Mouse (Mus musculus): ENCODE results near the gene Kcna1. TPM values are rescaled to one million over a fixed set of nuclear protein-coding genes. Genes with fewer than 3 reads are reported as not detected.

Gene Kcna1
- total and polyA plus RNA-seq, 2 experiments from 2014 or later, result 2.2 to 4.2 TPM

DNA sequence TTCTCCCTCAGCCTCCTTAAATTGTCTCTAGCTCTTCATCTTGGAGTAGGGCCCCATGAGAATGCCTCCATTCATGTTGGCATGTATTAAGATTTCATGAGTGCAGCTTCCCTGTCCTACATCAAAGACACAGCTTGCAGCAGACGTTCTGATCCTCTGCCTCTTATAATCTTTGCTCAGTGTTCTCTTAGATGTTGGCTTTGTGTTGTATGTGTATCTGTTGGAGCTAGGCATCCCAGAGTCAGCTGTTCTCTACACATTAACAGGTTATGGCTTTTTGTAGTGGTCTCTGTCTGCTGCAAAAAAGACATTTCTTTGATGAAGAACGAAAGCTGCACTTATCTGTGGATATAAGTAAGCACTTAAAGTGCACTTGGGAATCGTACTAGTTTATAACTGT is 18.4 kb upstream of the Kcna1 start:
- WGBS, result 49% methylated on average over 3 of the region's 3 CpGs
- H3K36me3 ChIP-seq (ENCODE audit: insufficient read depth, low read length), result no peaks in the 10 kb centered on the region
- no peak overlapping the region for H3K27ac ChIP-seq (ENCODE audit: low read depth, low read length)
- no peak overlapping the region for H3K9ac ChIP-seq (replicated peaks; ENCODE audit: low read length, poor library complexity, severe bottlenecking)
- peaks cover 3% of the 10 kb centered on the region; the same call in 1 of the 2 replicates for H3K4me1 ChIP-seq (ENCODE audit: insufficient read depth, low read length)
- DNase-seq (ENCODE audit: low spot score), result no peak
- H3K4me2 ChIP-seq (ENCODE audit: low read depth, low read length, poor library complexity, severe bottlenecking), result no peak overlapping the region
- ATAC-seq (ENCODE audit: low FRiP score), result peak; percentile 65; the same call in 1 of the 2 replicates
- H3K27me3 ChIP-seq (ENCODE audit: insufficient read depth, low read length), result no peaks in the 10 kb centered on the region; the same call in 1 of the 2 replicates
- no peaks in the 10 kb centered on the region for H3K9me3 ChIP-seq (ENCODE audit: low read length)
- no peak for TF ChIP-seq CTCF (IDR thresholded peaks at IDR 0.05)
- H3K4me3 ChIP-seq (ENCODE audit: low read depth, low read length), result no peak overlapping the region

DNA sequence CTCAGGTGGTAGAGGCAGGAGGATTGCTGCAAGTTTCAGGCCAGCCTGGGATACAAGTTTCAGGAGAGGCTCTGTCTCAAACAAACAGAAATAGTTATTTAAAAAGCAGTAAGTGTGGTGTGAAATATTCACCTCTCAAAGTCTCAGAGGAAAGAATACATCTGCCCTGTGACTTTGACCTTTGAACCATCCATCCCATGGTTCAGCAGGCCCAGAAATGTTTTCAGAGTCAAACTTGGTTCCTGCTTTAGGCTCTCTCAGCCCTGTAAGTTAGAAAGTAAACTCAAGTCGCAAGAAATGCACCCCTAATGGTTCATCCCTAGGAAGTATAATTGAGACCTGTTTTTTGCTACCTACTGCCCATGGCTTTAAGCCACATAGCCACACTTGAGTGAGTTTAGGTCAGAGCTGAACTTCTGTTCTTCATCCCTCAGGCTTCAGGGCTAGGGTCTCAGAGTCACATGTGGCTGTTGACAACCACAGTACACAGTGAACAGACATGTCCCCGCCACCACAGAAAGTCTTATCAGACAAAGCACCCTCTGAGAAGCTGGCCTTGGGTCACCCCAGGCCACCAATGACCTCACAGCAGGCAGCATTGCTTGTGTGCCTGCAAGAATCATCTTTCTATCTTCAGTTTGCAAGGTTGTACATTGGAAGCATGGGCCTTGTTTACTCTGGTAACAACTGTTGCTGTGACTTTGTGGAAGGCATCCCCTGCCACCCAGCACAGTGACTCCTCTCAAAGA is 11.6 kb upstream of the Kcna1 start:
- Histone ChIP-seq H3K27me3 (ENCODE audit: insufficient read depth, low read length) (no peaks in the 10 kb centered on the region), H3K36me3 (ENCODE audit: insufficient read depth, low read length) (no peaks in the 10 kb centered on the region), H3K4me3 (ENCODE audit: low read depth, low read length) (no peak overlapping the region), H3K9ac (replicated peaks; ENCODE audit: low read length, poor library complexity, severe bottlenecking) (no peak overlapping the region), H3K9me3 (ENCODE audit: low read length) (no peaks in the 10 kb centered on the region), H3K4me1 (ENCODE audit: insufficient read depth, low read length) (no peaks in the 10 kb centered on the region), H3K4me2 (ENCODE audit: low read depth, low read length, poor library complexity, severe bottlenecking) (no peak overlapping the region), H3K27ac (ENCODE audit: low read depth, low read length) (no peak overlapping the region)
- no peak for ATAC-seq (ENCODE audit: low FRiP score)
- DNase-seq (ENCODE audit: low spot score), result no peak
- WGBS, result 84% methylated on average over 2 of the region's 2 CpGs
- no peak for TF ChIP-seq CTCF (IDR thresholded peaks at IDR 0.05)

DNA sequence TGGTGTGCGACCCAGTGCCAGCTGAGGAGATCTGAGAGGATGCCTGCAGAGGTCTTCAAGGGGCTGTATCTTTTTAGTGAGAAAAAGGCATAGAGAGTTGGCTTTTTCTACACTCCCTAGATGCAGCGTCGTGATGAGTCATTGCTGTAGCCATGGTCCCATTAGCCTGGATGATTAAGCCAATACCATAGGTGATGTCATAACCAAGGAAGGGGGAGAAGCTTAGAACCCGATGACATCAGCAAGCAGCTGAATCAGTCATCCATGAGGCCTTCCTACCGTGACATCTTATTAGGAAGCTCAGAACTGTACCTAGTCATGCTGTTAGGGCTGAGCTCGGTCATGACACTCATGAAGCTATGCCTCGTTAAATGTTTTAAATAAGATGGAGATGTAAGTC is 7.4 kb upstream of the Kcna1 start:
- Histone ChIP-seq H3K4me2 (ENCODE audit: low read depth, low read length, poor library complexity, severe bottlenecking) (no peak overlapping the region), H3K27ac (ENCODE audit: low read depth, low read length) (no peak overlapping the region), H3K27me3 (ENCODE audit: insufficient read depth, low read length) (no peaks in the 10 kb centered on the region), H3K36me3 (ENCODE audit: insufficient read depth, low read length) (no peaks in the 10 kb centered on the region), H3K9me3 (ENCODE audit: low read length) (no peaks in the 10 kb centered on the region), H3K9ac (replicated peaks; ENCODE audit: low read length, poor library complexity, severe bottlenecking) (no peak overlapping the region), H3K4me3 (ENCODE audit: low read depth, low read length) (no peak overlapping the region), H3K4me1 (ENCODE audit: insufficient read depth, low read length) (no peaks in the 10 kb centered on the region)
- no peak for TF ChIP-seq CTCF (IDR thresholded peaks at IDR 0.05)
- ATAC-seq (ENCODE audit: low FRiP score) (no peak), DNase-seq (ENCODE audit: low spot score) (no peak)
- WGBS, result 91% methylated on average over 7 of the region's 7 CpGs

DNA sequence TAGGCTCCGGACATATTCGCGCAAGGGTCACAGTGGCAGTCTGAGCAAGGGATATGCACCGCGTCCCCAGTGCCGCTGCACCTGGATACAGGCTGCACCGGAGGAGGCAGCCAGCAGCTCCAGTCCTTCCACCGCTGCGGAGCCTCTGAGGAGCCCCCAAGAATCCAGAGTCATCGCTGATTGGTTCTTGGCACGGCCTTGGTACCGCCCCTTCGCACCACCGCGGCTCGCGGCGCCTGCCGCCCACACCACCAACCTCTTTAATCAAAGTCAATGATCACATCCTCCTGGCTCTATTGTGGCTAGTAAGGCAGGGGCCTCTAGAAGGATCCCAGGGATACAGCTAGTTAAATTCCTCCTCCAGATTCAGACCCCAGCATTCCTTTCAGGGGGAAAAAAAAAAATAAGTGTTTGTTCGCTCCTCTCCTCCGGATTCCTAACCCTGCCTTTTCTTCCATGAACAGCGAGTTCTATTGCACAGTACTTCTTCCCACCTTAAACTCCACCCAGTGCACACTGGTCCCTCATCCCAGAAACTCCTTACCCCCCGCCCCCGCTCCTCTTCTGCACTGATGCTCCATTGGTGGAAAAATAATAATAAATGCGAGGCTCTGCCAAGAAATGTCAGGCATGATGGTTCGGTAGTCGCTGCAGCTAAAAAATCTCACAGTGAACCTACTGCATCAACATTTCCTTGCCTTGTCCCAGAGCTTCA is 383 bp downstream of the Kcna1 start:
- H3K9me3 ChIP-seq (ENCODE audit: low read length), result no peaks in the 10 kb centered on the region
- DNase-seq (ENCODE audit: low spot score), result peak; percentile 87
- H3K9ac ChIP-seq (replicated peaks; ENCODE audit: low read length, poor library complexity, severe bottlenecking), result 0 out of 2 replicates have a peak overlapping the region, but pooled peaks have one; percentile 36
- H3K4me1 ChIP-seq (ENCODE audit: insufficient read depth, low read length), result peaks cover 8% of the 10 kb centered on the region
- peak overlapping the region; percentile 59 for H3K4me3 ChIP-seq (ENCODE audit: low read depth, low read length)
- no peaks in the 10 kb centered on the region for H3K36me3 ChIP-seq (ENCODE audit: insufficient read depth, low read length)
- H3K27me3 ChIP-seq (ENCODE audit: insufficient read depth, low read length), result peaks cover 29% of the 10 kb centered on the region
- peak; percentile 87 for ATAC-seq (ENCODE audit: low FRiP score)
- WGBS, result under 1% methylated on average over 27 of the region's 27 CpGs
- H3K4me2 ChIP-seq (ENCODE audit: low read depth, low read length, poor library complexity, severe bottlenecking), result peak overlapping the region; percentile 98
- H3K27ac ChIP-seq (ENCODE audit: low read depth, low read length), result no peak overlapping the region
- TF ChIP-seq CTCF (IDR thresholded peaks at IDR 0.05), result no peak

DNA sequence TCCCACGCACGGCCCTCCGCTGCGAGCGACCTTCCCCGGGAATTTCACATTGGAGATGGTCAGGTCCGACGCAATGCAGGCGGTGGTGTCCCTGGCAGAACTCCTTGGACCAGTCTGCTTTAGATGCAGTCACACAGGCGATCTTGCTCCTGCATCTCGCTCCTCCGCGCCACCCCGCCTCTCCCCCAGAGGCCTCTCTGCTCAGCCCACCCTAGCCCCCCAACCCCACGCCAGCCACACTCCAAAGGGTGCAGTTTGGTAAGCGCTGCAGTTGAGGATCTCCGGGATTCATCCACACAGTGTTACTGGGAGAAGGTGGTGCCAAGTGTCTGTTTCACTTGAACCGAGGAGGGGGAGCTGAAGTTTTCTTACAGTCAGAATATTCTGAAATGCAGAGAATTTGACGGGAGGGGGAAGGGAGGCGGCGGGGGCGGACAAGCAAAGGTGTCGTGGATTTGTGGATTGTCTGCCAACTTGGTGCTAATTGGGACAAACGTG is 1.1 kb downstream of the Kcna1 start:
- ATAC-seq (ENCODE audit: low FRiP score) (peak; percentile 73), DNase-seq (ENCODE audit: low spot score) (peak; percentile 25)
- peaks cover 29% of the 10 kb centered on the region for H3K27me3 ChIP-seq (ENCODE audit: insufficient read depth, low read length)
- no peaks in the 10 kb centered on the region for H3K36me3 ChIP-seq (ENCODE audit: insufficient read depth, low read length)
- 0% methylated on average over 24 of the region's 24 CpGs for WGBS
- no peak overlapping the region for H3K27ac ChIP-seq (ENCODE audit: low read depth, low read length)
- peak overlapping the region; percentile 98 for H3K4me2 ChIP-seq (ENCODE audit: low read depth, low read length, poor library complexity, severe bottlenecking)
- H3K4me1 ChIP-seq (ENCODE audit: insufficient read depth, low read length), result peaks cover 8% of the 10 kb centered on the region
- no peak for TF ChIP-seq CTCF (IDR thresholded peaks at IDR 0.05)
- no peaks in the 10 kb centered on the region for H3K9me3 ChIP-seq (ENCODE audit: low read length)
- H3K4me3 ChIP-seq (ENCODE audit: low read depth, low read length), result peak overlapping the region; percentile 59
- H3K9ac ChIP-seq (replicated peaks; ENCODE audit: low read length, poor library complexity, severe bottlenecking), result peak overlapping the region; percentile 61
